ENCODE assay signal across 8 mouse cellular contexts in the genomic region with DNA sequence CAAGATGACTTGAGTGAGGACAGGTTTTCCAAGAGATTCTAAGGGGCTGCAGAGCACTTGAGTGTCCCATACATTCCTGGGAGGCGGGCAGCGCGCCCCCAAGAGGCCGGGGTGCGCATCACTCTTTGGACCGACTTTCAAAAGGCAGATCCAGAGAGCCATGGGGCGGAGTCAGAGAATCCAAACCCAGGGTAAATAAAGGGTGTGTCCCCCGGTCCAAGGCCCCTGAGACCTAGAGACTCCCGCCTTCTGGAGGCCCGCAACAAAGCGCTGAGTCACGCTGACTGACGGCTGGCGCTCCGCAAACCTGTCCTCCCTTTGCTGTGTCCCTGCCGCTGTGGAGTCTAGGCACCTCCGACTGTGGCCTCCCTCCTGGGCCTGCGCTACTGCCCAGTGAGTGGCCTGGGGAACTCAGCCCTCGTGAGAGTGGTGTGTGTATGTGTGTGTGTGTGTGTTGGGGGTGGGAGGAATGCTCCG. TPM values are rescaled to one million over a fixed set of nuclear protein-coding genes. Genes with fewer than 3 reads are reported as not detected.
DNase-seq lines count a peak whose midpoint lies in the region; ATAC-seq and TF ChIP-seq lines count a peak whose summit lies in the region.

A gene (plus strand): TSS at position 87 of the 477 bp plus-strand sequence.

- H3K9me3 ChIP-seq in embryonic facial prominence, embryonic 13.5 days, result no peaks in the 10 kb centered on the region
- no peaks in the 10 kb centered on the region for H3K9me3 ChIP-seq in limb, embryonic 11.5 days (ENCODE audit: control insufficient read depth, low read length)
- H3K9me3 ChIP-seq in midbrain, embryonic 11.5 days (ENCODE audit: control insufficient read depth, low read length), result no peaks in the 10 kb centered on the region

- WGBS in bone marrow, adult 2 months, result 20% methylated on average over 20 of the region's 20 CpGs
- 20% methylated on average over 20 of the region's 20 CpGs for WGBS in embryonic facial prominence, embryonic 13.5 days
- 21% methylated on average over 20 of the region's 20 CpGs for WGBS in limb, embryonic 11.5 days
- WGBS in midbrain, embryonic 11.5 days, result 9% methylated on average over 18 of the region's 20 CpGs
- 11% methylated on average over 20 of the region's 20 CpGs for WGBS in small intestine, adult 2 months

- H3K4me1 ChIP-seq in bone marrow, adult 2 months (ENCODE audit: control insufficient read depth, insufficient read depth, low read length), result no peaks in the 10 kb centered on the region
- no peaks in the 10 kb centered on the region for H3K4me1 ChIP-seq in embryonic facial prominence, embryonic 13.5 days
- no peaks in the 10 kb centered on the region for H3K4me1 ChIP-seq in limb, embryonic 11.5 days (ENCODE audit: control insufficient read depth, insufficient read depth, low read length)
- no peaks in the 10 kb centered on the region for H3K4me1 ChIP-seq in midbrain, embryonic 11.5 days (ENCODE audit: control insufficient read depth, insufficient read depth, low read length)
- 0 out of 2 replicates have a peak, but pooled peaks cover 3% of the 10 kb centered on the region for H3K4me1 ChIP-seq in small intestine, adult 2 months (ENCODE audit: control insufficient read depth, insufficient read depth, insufficient read length, low read length)

- ATAC-seq in embryonic facial prominence, embryonic 13.5 days (ENCODE audit: insufficient number of reproducible peaks, insufficient read depth, low FRiP score, low TSS enrichment, low read depth), result 0 out of 2 replicates have a peak, but pooled peaks have one; percentile 37
- ATAC-seq in limb, embryonic 11.5 days (ENCODE audit: insufficient number of reproducible peaks, low FRiP score, low TSS enrichment, low read depth), result 0 out of 2 replicates have a peak, but pooled peaks have one; percentile 35
- ATAC-seq in midbrain, embryonic 11.5 days (ENCODE audit: low FRiP score), result peak; percentile 92
- ATAC-seq in activated CD4-positive, CD25-positive, alpha-beta regulatory T cell, adult 4 months, result no peak

- peak within 1 kb of the TSS; percentile 11; the same call in 1 of the 2 replicates for H3K27ac ChIP-seq in bone marrow, adult 2 months (ENCODE audit: control insufficient read depth, insufficient read depth, low read depth, low read length, poor library complexity)
- H3K27ac ChIP-seq in embryonic facial prominence, embryonic 13.5 days, result 0 out of 2 replicates have a peak within 1 kb of the TSS, but pooled peaks have one; percentile 34
- no peak within 1 kb of the TSS for H3K27ac ChIP-seq in limb, embryonic 11.5 days (replicated peaks; ENCODE audit: low read depth, low read length)
- H3K27ac ChIP-seq in midbrain, embryonic 11.5 days (ENCODE audit: low read depth, low read length), result no peak within 1 kb of the TSS
- peak within 1 kb of the TSS; percentile 33 for H3K27ac ChIP-seq in small intestine, adult 2 months (ENCODE audit: insufficient read depth, low read depth, low read length)

- H3K4me2 ChIP-seq in embryonic facial prominence, embryonic 13.5 days, result peak within 1 kb of the TSS; percentile 60
- H3K4me2 ChIP-seq in limb, embryonic 11.5 days (ENCODE audit: low read depth, severe bottlenecking), result peak within 1 kb of the TSS; percentile 42
- H3K4me2 ChIP-seq in midbrain, embryonic 11.5 days, result peak within 1 kb of the TSS; percentile 35

- peak; percentile 36; the same call in 1 of the 2 replicates for TF ChIP-seq CTCF in bone marrow, adult 2 months (IDR thresholded peaks at IDR 0.05; ENCODE audit: control insufficient read depth, insufficient read depth, low read length)
- peak; percentile 45; the same call in 1 of the 2 replicates for TF ChIP-seq CTCF in small intestine, adult 2 months (IDR thresholded peaks at IDR 0.05; ENCODE audit: extremely low read depth, insufficient read length, insufficient replicate concordance, low read depth, low read length)

- peak; percentile 69 to 78 for DNase-seq in heart, adult 18-20 months
- DNase-seq in kidney, adult 18-20 months, result peak; percentile 38
- DNase-seq in limb, embryonic 11.5 days (ENCODE audit: low spot score), result peak; percentile 62
- peak; percentile 89 for DNase-seq in midbrain, embryonic 11.5 days (ENCODE audit: low spot score, missing footprints)

- peak within 1 kb of the TSS; percentile 68 for H3K4me3 ChIP-seq in bone marrow, adult 2 months (replicated peaks; ENCODE audit: control insufficient read depth, low read depth, low read length)
- peak within 1 kb of the TSS; percentile 40 for H3K4me3 ChIP-seq in embryonic facial prominence, embryonic 13.5 days
- H3K4me3 ChIP-seq in limb, embryonic 11.5 days (ENCODE audit: low read depth, low read length), result peak within 1 kb of the TSS; percentile 23; the same call in 1 of the 2 replicates
- peak within 1 kb of the TSS; percentile 23 for H3K4me3 ChIP-seq in midbrain, embryonic 11.5 days (ENCODE audit: low read depth, low read length)
- H3K4me3 ChIP-seq in small intestine, adult 2 months (ENCODE audit: low read depth, low read length), result peak within 1 kb of the TSS; percentile 67

- no peak; the same call in 1 of the 2 replicates for TF ChIP-seq POLR2A in bone marrow, adult 2 months (IDR thresholded peaks at IDR 0.05; ENCODE audit: borderline replicate concordance, control insufficient read depth, low read depth, low read length)
- TF ChIP-seq POLR2A in small intestine, adult 2 months (IDR thresholded peaks at IDR 0.05; ENCODE audit: low read depth, low read length), result no peak

- H3K36me3 ChIP-seq in embryonic facial prominence, embryonic 13.5 days, result no peaks in the 10 kb centered on the region
- no peaks in the 10 kb centered on the region for H3K36me3 ChIP-seq in limb, embryonic 11.5 days (ENCODE audit: control insufficient read depth, insufficient read depth, low read length)
- H3K36me3 ChIP-seq in midbrain, embryonic 11.5 days (ENCODE audit: control insufficient read depth, insufficient read depth, low read length), result no peaks in the 10 kb centered on the region
- no peaks in the 10 kb centered on the region for H3K36me3 ChIP-seq in small intestine, adult 2 months (ENCODE audit: control insufficient read depth, insufficient read depth, low read length)

- H3K27me3 ChIP-seq in embryonic facial prominence, embryonic 13.5 days, result peaks cover 35% of the 10 kb centered on the region
- no peaks in the 10 kb centered on the region for H3K27me3 ChIP-seq in limb, embryonic 11.5 days (ENCODE audit: control insufficient read depth, insufficient read depth, low read length)
- peaks cover 4% of the 10 kb centered on the region; the same call in 1 of the 2 replicates for H3K27me3 ChIP-seq in midbrain, embryonic 11.5 days (ENCODE audit: control insufficient read depth, insufficient read depth, low read length)
- H3K27me3 ChIP-seq in small intestine, adult 2 months (ENCODE audit: control insufficient read depth, insufficient read depth, low read length), result no peaks in the 10 kb centered on the region

- peak within 1 kb of the TSS; percentile 62 for H3K9ac ChIP-seq in embryonic facial prominence, embryonic 13.5 days
- peak within 1 kb of the TSS; percentile 30; the same call in 1 of the 2 replicates for H3K9ac ChIP-seq in limb, embryonic 11.5 days (ENCODE audit: low read length)
- peak within 1 kb of the TSS; percentile 26 for H3K9ac ChIP-seq in midbrain, embryonic 11.5 days (ENCODE audit: low read length)

RNA-seq across cellular contexts. Expression of the gene that starts here (rescaled TPM):
- polyA plus RNA-seq in bone marrow, adult 2 months (2011; ENCODE audit: insufficient read depth, insufficient read length, low replicate concordance, missing spikeins), result 3.0 and 10.2 TPM in 2 replicates
- 7.4 and 9.0 TPM in 2 replicates for polyA plus RNA-seq in embryonic facial prominence, embryonic 13.5 days (2015; fragmentation: Nextera tagmentation; extraction: Ambion mirVana)
- 1 to 10 TPM; 7.0 to 7.8 TPM for total RNA-seq in heart, adult 18-20 months (2021)
- polyA plus RNA-seq in limb, embryonic 11.5 days (2014; fragmentation: Nextera tagmentation; extraction: Ambion mirVana), result 9.5 and 10.3 TPM in 2 replicates
- 6.4 and 6.7 TPM in 2 replicates for polyA plus RNA-seq in midbrain, embryonic 11.5 days (2014; fragmentation: Nextera tagmentation; extraction: Ambion mirVana)
- 0.53 and 0.99 TPM in 2 replicates for polyA plus RNA-seq in small intestine, adult 2 months (2012; rRNA removed)
- polyA plus RNA-seq in activated CD4-positive, CD25-positive, alpha-beta regulatory T cell, adult 4 months (2017; shearing (Covaris generic)), result not detected

Comparison
In these comparisons a context has a peak if more than half of its experiments do, and no peak if none do; other contexts are left out.
1. H3K27ac ChIP-seq: peak in bone marrow, adult 2 months (single experiment), embryonic facial prominence, embryonic 13.5 days (single experiment) and small intestine, adult 2 months (single experiment); none in limb, embryonic 11.5 days (single experiment) and midbrain, embryonic 11.5 days (single experiment).
2. DNase-seq: peak in every context shown above with its lines; median percentile 89 in midbrain, embryonic 11.5 days; 74 in heart, adult 18-20 months; 62 in limb, embryonic 11.5 days; 38 in kidney, adult 18-20 months.
3. Peak in every context shown above with its lines, with median percentiles within 50 percentile points of each other: H3K4me3 ChIP-seq, H3K4me2 ChIP-seq and H3K9ac ChIP-seq.